Mouse (Mus musculus) adrenal gland, postnatal 36 days (tissue): ENCODE data around the gene Hnf4a. TPM values are rescaled to one million over a fixed set of nuclear protein-coding genes. Genes with fewer than 3 reads are reported as not detected.

Source experiments
- DNase-seq, 2 experiments: peaks; one replicate each; pipeline ENCODE4 v3.0.0; 2021; ENCODE audit warnings: mixed read lengths in 1 of 2
- total RNA-seq, 2 experiments: library from RNA; stranded (reverse); gene quantifications; 2 replicates each; pipeline ENCODE4 v1.2.3; 2021

Gene Hnf4a
- total RNA-seq, 2 experiments from 2014 or later, result 0.40 TPM; not detected in 1

DNA sequence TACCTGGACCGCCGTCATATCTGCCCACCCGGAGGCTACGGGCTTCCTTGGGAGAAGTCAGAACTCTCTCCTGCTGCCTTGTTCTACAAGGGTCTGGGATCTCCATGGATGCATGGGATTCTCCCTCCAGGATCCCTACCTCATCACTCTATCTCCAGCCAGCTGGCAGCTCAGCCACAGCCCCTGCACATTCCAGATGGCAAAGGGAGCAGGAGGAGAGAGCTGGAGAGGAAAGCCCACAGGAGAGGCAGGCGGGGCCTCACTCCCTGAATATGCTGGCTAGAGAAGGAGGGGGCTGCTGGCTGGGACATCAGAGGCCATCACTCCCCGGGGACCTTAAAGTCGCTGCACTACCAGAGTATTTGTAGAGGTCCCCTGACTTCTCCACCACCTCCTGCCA, 15.3 kb upstream of the Hnf4a start:
- DNase-seq, result no peak

DNA sequence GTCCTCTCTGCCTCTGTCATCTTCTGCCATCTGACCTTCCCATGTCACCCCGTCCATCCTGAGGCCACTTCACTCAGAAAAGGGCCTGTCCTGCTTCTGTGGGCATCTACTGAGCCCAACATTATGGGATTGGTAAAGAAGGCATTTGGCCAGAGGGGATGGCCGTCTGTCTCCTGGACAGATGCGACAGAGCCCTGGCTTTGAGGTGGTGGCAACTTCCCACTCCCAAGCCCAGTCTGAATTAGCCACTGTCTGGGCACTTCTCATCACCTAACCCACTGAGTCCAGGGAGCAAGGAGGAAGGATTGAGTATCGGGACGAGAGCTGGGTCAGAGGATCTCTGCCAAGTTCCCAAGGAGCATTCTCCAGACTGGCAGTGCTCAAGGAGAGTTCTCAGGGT, 14.6 kb upstream of the Hnf4a start, which contains the start of gene R3hdml:
Gene R3hdml (plus strand): TSS at position 301 of the 400 bp plus-strand sequence.
- DNase-seq, result no peak

DNA sequence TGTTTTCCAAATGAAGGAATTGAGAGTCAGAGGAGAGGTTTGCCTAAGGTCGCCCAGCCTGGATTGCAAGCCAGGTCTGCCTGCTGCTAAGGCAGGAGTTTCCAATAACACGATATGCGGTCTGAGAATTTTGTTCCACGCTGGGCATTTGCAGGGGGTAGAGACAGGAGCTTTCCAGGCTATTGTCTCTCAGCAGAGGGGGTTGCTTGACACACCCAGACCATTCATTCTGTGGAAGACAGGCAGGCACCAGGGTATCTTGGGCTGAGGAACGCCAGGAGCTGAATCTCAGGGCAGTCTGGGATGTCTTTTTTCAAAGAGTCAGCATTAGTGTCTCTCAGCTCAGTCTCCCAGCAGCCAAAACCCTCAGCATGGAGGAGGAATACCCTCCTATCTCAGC, 13.6 kb upstream of the Hnf4a start:
- no peak for DNase-seq

DNA sequence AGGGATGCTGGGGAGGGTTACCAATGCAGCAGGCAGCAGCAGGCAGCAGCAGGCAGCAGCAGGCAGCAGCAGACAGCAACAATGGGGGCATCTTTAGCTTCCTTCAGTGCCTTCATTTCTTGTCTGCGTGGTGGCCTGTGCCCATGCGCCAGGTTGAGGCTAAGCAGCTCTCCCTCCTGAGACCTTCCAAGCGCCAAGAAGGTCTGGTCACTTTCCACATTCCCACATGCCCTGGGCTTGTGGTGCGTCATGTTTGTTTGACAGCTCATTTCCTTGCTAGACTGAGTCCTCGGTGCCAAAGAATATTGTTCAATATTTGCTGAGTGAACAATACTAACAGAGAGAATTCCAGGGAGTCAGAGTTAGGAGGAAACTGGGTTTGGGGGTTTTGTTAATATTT, 12.6 kb upstream of the Hnf4a start:
- peak in 1 of 2 experiments; percentile 18 for DNase-seq

DNA sequence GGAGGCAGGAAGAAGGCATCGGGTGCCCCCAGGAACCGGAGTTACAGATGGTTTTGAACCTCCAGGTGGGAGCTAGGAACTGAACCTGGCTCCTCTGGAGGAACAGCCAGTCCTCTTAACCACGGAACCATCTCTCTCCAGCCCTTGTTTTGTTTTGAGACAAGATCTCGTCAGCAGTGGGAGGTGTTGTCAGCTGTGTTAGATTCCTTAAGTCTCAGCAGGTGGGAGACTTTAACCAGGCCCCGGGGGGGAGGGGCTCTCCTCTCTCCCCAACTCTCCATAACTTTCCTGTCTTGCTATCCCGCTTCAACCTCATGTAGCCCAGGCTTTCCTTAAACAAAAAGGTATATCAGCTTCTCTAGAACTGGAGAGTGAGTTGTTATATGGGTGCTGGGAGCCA, 12.2 kb upstream of the Hnf4a start:
- no peak for DNase-seq

DNA sequence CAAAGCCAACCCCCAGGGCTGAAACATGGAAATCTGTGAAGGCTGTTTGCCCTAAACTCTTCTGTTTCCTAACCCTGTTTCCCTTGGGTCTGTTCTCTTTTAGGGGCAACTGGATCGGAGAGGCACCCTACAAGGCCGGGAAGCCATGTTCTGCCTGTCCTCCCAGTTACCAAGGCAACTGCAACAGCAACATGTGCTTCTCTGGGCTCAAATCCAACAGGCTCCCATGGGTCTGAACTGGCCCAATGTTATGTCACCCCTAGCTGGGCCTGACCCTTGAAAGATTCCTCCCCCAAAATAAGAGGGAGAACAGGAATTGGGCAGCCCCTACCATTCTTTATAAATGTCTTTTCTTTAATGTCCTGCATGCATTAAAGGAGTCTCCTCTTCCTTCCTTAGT, 4.4 kb upstream of the Hnf4a start:
- peak in 1 of 2 experiments; percentile 32 for DNase-seq

DNA sequence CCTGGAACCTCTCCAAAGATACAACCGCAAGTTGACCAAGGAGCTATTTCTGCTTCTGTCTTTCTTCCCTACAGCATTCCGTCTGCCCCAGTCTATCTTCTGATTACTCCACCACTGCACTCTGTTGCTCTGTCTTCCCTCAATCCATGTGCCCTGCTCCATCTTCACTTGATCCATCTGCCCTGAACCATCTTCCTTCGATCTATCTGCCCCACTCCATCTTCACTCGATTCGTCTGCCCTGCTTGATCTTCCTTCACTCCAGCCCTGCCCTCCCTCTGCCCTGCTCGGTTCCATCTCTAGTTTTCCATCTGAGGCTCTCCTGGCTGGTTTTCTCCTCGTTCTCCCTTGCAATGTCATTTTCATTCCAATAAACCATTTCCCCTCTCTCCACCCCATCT, 3.4 kb upstream of the Hnf4a start:
- no peak for DNase-seq

DNA sequence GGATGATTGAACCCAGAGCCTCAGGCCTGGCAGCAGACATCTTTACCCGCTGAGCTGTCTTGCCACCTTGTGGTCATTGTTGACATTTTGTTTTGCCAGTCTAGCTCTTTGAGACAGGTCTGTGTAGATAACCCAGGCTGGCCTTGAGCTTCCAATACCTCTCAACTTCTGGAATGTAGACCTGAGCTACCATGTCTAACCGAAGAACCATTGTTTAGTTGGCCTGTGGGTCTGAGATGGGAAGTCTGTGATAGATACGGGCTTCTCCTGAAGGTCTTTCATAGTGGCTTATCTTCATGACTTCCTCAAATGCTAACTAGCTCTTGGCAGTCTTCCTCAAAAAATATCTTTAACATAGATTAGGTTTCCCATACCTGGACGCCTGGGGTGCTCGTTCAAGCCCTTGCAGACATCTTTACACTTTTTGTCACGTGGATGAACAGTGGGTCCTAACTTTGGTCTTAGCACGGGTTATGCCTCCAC, 19.2 kb downstream of the Hnf4a start:
- no peak for DNase-seq

DNA sequence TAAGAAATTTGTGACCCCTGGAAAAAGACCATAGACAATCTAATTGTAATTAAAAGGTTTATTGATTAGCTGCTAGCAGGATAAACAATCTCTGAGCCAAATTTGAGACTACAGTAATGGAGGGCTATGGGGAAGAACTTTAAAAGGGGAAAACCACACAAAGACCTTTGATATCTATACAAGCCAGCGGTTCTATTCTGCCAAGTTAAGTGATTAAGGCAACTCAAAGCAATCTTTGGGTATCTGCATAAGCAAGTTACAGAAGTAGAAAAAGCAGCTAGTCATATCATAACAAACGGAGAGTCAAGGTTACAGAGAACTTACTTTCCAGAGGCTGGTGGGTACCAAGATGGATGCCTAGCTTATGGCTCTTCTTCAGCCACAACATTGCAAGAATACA, 20.9 kb downstream of the Hnf4a start:
- no peak for DNase-seq

DNA sequence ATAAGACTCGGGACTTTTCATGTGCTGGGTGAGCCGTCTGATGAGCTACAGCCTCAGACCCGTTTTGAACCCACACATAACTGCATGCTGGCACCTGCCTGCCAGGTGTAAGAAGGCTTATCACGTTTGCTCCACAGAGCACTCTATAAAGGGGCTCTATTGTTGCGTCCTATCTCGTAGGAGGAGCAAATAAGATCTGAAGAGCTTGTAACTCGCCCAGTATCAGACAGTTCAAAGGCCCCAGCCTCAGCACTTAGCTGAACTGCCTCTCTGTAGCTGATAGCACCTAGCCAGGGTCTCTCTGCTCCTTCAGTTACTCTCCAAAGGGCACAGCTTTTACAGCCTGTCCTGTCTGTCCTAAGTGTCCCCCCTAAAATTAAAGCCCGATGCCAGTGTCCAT, 23.8 kb downstream of the Hnf4a start:
- no peak for DNase-seq

DNA sequence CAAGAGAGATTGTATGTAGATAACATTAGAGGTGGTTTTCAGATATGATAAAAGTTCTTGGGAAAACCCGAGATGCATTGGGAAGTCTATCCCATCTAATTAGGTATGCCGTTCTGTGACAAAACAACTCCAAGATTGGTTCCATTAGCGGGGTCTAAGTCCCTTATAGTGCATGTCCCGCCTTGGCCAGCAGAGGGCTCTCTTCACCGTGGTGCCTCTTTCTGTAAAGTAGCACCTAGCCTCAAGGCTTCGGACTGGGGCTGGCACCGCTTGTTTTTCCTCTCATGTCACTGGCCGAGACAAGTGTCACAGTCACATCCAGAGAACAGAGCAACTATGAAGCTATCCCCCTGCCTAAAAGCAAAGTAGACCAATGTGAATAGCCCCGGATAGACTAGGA, 25.3 kb downstream of the Hnf4a start:
- DNase-seq, result peak; percentile 86 to 89

DNA sequence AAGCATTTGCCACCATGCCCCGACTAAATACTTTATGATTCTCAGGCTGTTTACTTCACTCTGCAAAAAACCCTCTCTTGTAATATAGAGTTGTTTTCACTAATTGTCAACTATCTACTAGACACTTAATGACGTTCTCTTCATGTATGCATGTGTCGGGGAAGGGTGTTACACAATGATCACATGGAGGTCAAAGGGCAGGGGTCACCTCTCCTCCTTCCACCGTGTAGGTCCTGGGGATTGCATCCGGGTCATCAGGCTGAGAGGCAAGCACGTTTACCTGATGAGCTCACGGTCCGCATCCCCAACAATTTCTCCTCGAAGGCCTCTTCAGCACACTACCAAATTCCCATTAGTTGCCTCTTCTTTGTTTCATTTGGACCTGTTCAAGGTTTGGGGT, 26.6 kb downstream of the Hnf4a start:
- DNase-seq, result no peak

DNA sequence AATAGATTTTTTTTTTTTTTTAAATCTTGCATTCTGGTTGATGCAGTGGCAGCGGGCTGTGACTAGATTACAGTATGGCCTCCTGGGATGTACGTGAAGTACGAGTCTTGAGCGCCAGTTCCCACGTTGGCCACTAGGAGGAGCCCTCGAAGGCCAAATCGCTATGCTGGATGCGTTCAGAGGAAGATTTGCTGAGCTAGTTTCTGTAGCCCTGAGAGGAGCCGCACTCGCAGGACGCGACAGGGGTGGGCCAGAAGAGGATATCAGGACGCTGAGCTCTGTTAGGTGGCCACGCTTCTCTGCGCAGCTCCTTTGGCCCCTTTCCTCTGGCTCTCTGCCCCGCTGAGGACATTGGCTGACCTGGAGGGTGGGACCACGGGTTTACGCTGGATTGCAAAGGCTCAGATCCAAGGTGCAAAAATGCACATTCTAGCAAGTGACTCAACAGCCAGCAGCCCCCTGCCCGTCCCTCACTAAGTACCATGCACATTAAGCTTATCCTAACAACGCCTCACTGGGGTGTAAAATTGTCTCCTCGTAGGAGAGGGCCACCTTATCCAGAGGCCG, 28.4 kb downstream of the Hnf4a start:
- peak; percentile 88 to 90 for DNase-seq

DNA sequence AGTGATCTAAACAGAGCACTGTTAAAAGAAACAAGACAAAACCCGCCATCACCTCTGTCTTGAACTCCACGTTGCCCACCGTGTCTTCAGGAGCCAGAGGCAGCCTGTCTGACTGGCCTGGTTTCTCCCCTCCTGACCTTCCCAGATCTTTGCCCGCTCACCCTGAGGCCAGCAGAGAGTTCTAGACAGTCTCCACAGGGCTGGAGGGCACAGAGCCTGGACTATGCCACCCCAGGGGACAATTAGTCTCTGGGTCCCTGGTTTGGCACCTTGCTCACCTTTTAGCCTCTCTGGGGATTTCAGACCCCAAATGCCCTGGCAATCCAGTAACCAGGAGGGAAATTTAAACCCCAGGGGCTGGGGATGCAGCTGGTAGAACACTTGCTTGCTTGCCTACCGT, 30.8 kb downstream of the Hnf4a start:
- no peak for DNase-seq

DNA sequence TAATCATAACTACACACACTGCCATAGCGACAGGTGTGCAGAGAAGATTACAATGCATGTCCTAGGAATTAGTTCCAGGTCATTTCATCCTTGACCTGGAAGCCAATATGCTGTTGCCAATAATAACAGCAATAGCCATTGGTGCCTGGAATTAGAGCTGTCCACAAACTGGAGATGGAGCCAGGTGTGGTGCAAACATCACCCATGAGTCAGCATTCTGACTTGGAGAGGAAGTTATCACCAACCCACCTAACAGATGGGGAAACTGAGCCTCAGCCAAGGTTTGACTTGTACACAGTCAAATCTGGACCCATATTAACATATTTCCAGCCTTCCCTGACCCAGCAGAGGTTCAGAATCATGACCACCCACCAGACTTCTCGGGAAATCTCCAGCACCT, 31.8 kb downstream of the Hnf4a start:
- no peak for DNase-seq

DNA sequence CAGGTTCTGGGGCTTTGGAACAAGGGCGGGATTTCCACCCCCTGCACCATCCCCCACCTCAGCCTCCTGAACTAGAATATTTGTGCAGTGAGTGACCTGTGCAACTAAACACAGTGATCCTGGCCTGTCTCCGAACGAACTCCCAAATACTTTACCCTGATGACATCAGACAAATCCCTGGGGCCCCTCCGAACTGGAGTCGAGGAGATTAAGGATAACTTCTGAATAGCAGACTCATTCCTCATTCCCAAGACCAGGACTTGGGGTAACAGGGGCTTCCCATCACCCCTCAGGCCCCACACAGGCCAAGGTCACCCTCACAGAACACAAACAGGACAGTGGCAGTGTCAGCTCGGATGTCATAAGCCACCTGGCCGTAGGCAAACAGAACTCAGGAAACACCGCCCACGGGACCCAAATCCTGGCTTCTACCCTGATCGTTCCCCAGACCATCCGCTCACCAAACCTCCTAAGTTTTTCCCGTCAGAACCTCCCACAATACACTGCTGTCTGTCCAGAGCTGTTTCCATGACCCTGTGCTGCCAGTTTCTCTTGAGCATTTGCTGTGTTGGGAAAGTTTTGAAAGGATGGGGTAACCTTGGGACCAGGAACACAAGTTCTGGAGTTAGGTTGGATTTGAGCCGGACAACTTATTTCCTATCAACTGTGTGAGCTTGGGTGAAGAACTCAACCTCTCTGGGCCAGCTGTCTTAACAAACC, 32.9 kb downstream of the Hnf4a start:
- no peak for DNase-seq

DNA sequence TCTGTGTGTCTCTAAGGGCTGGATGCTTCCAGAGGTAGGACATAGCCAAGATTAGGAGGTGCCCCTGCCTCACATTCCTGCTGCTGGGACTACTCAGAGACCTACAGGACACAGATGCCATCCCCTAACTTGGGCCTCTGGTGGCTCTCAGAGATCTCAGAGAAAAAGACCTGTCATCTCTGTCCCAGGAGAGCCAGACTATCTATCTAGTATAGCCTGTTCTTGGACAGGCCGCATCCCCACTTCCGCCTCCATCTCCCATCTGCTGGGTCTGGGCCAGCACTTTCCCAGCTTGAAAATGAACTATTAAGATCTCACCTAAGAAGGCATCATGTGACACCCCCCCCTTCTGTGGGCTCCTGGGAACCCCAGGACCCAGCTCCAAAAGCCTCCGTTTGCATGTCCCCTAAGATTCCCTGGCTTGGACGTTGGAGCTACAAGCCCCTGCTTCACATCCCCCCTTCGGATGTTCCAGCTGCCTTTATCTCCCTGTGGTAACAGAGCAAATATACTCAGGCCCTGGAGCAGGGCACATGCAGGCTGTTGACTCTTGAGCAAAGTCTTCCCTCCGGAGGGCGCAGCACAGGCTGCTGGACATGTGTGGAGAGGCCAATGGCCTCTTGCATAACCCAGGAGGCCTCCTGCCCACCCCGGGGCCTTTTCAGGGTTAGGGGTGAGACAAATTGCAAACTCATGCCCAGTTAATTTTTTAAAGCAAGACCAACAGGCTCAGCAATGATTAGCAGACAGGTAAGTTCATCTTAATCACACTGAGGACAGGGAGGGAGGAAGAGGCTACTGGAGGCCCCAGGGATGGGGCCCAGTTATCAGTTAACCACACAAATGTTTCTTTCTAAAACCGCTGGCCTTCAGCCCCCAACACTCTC, 33.9 kb downstream of the Hnf4a start:
- DNase-seq, result no peak

DNA sequence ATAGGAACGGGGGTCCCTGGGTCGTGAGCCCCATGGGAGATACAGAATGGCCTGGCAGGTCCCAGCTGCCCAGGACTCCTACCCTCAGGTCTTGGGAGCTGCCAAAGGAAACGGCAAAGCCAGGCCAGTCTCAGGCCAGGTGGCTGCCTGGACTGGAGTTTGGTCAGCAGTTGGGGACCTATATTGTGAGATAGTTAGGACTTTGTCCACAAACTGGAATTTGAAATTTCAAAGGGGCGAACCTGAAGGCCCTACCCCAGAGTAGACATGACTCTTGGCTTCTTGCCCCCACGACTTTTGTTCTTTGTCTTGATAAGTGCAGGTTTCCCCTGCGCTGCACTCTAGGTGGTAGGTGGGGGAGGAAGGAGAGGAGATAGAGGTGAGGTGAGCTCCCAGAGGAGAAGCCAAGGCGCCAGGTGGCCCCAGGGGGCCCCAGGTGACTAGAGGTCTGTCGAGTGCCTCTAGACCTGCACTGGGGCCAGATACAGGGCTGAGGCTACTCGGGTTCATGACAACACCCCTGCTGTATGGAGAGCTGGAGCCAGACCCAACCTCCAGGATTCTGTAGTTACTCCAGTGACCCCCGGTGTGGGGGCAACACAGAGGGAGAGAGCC, 35.1 kb downstream of the Hnf4a start:
- no peak for DNase-seq

DNA sequence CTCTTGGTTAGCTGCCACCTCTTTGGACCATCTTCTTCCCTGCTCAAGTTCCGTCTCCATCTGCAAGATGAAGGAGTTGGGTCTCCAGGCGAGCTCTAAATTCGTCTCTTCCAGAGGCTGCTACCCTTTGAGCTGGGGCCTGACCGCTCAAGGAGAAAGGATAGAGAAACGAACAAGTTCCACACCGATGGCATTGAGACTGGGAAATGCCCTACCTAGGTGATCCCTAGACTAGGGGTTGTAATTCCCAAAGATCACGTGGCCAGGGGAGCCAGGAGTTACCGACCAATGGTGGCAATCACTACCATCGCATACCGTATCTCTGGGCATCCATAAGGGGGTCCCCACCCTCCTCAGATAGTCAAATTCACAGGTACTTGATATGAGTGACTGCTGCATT, 36.1 kb downstream of the Hnf4a start:
- DNase-seq, result no peak

DNA sequence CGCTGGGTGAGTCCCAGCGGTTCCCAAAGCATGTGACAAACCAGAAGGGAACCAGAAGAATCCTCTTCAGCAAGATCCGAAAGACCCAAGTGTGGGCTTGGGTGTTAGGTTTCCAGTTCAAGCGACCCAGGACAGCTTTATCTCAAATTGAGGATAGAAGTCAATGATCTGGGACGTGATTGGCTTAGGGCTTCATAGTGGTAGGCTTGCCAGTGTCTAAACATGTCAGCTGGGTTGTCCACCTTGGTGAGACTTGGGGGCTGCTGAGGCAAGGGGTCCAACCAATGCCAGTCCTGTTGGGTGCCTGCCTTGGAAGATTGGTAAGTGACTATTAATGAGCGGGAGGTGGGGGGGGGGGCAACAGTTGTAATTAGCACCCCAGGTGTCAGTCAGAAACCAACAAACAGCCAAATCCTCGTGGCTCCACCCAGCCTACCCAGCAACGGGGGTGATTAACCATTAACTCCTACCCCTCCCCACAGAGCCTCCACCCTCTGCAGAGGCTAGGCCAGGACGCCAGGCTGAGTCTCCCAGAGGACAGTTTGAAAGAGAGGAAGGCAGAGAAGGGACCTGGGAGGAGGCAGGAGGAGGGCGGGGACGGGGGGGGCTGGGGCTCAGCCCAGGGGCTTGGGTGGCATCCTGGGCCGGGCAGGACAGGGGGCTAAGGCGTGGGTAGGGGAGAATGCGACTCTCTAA, 40.2 kb downstream of the Hnf4a start:
- no peak for DNase-seq

DNA sequence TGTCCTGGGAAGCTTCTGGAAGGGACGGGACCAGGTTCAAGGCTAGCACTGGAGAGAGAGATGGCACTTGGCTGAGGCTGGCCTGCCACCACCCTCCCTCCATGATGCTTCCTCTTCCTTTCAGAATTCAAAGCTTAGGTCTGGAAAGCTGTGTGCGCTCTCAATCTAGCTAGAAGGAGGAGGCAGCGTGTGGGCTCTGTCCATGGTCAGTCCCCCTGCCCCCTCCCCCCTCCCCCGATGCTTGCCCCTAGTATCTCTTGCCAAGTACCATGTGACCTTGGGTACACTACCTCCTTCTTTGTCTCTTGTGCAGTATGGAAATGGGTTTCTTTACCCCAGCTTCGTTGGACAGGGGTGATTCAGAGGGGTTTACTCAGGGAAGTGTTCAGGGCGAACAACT, 42.2 kb downstream of the Hnf4a start:
- DNase-seq, result no peak

DNA sequence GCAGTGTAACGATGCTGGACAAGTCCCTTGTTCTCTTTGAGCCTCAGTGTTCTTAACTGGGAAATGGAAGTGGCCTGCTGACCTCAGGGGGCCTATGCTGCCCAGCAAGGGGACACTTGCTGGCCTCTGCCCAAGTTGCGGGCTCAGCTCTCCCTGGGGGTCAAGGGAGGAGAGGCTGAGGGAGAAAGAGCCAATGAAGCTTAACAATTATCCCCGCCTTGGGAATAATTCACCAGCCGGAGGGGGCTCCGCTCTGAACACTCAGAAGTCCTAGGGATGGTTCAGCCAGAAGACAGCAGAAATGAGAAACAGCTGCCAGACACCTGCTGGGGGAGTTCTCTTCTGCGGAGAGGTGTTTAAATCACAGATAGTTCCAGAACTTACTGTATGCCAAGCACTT, 43.2 kb downstream of the Hnf4a start:
- DNase-seq, result no peak
